Mouse (Mus musculus): Measurements from ENCODE around the gene Dnmt3b. TPM values are rescaled to one million over a fixed set of nuclear protein-coding genes. Genes with fewer than 3 reads are reported as not detected.

Gene Dnmt3b
- polyA plus RNA-seq, 1 experiment from 2014 or later = 10.2 TPM

DNA sequence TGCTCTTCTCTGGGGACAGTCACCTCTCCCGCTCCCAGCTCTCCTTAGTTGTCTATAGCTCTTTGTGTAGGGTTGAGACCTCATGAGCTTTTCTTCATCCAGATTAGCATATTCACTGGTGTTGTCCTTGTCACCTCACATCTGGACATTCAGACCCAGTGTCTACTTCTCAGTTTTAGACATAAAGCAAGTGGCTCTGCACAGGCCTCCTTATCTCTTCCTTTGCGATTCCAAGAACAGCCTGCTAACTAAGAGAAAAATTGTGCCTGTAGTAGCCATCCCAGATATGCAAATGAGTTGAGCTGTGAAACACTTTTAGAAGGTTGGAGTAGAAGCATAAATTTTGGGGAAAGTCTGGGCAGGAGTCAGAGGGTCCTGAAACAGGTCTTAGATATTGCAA lies 75.2 kb downstream of the Dnmt3b start:
- H3K27ac ChIP-seq = no peak overlapping the region
- ATAC-seq (ENCODE audit: insufficient number of reproducible peaks, insufficient read depth, low FRiP score, low TSS enrichment, low read depth) = no peak
- H3K4me2 ChIP-seq = no peak overlapping the region
- no peaks in the 10 kb centered on the region for H3K27me3 ChIP-seq
- no peak overlapping the region for H3K9ac ChIP-seq
- no peaks in the 10 kb centered on the region for H3K36me3 ChIP-seq
- 95% methylated on average over 2 of the region's 2 CpGs for WGBS
- H3K4me3 ChIP-seq = no peak overlapping the region
- H3K4me1 ChIP-seq = no peaks in the 10 kb centered on the region
- no peaks in the 10 kb centered on the region for H3K9me3 ChIP-seq

DNA sequence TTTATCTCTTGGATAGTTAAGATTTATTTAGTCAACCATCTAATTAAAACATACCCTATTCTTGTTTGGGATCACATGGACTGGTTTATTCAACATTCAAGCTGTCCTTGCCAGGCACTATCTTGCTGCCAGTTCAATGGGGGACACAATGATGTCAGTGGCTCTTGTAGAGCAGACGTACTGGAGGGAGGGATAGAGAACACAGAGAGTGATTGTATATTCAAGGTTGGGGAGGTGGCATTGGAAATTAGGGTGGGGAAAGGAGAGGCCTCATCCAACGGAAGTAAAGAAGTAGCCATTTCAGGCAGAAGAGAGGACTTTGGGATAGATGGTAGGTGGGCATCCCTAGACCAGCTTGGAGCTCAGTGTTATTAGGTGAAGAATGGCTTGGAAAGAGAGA lies 75.6 kb downstream of the Dnmt3b start:
- Histone ChIP-seq H3K4me2 (no peak overlapping the region), H3K9ac (no peak overlapping the region), H3K36me3 (no peaks in the 10 kb centered on the region), H3K27ac (no peak overlapping the region), H3K4me1 (no peaks in the 10 kb centered on the region), H3K9me3 (no peaks in the 10 kb centered on the region), H3K4me3 (no peak overlapping the region), H3K27me3 (no peaks in the 10 kb centered on the region)
- ATAC-seq (ENCODE audit: insufficient number of reproducible peaks, insufficient read depth, low FRiP score, low TSS enrichment, low read depth) = no peak
- WGBS = 80% methylated on average over 2 of the region's 2 CpGs

DNA sequence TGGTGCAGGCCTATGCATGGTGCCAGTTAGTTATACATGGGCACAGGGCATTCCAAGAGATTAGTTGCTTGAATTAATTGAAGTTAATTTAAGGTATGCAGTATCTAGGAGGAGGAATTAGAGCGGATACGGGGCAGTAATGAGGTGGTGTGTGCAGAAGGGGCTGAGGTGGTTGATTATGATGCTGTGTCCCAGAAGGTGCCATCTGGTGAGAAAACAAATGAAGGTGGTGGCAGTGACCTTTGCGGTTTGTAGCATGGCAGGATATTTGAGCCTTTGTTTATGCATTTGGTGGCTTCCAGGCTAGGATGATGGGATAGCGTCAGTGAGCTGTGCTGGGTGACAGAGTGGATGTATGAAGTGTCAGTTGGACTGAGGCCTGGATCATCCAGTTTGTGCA lies 76.0 kb downstream of the Dnmt3b start:
- Histone ChIP-seq H3K27ac (no peak overlapping the region), H3K27me3 (no peaks in the 10 kb centered on the region), H3K36me3 (no peaks in the 10 kb centered on the region), H3K9me3 (no peaks in the 10 kb centered on the region), H3K9ac (no peak overlapping the region), H3K4me3 (no peak overlapping the region), H3K4me2 (no peak overlapping the region), H3K4me1 (no peaks in the 10 kb centered on the region)
- ATAC-seq (ENCODE audit: insufficient number of reproducible peaks, insufficient read depth, low FRiP score, low TSS enrichment, low read depth) = no peak
- WGBS = 87% methylated on average over 4 of the region's 4 CpGs

- no peak for ATAC-seq (ENCODE audit: insufficient number of reproducible peaks, insufficient read depth, low FRiP score, low TSS enrichment, low read depth)
- H3K9ac ChIP-seq = no peak overlapping the region
These were observed 84.8 kb downstream of the Dnmt3b start for GRCm38 (mm10) chr2:153734033-153734432.

More at GRCm38 (mm10) chr2:153734033-153734432, 84.8 kb downstream of the Dnmt3b start:
- Histone ChIP-seq H3K4me3 (no peak overlapping the region), H3K4me1 (no peaks in the 10 kb centered on the region), H3K27me3 (no peaks in the 10 kb centered on the region), H3K4me2 (no peak overlapping the region), H3K9me3 (no peaks in the 10 kb centered on the region), H3K27ac (no peak overlapping the region), H3K36me3 (no peaks in the 10 kb centered on the region)
- 79% methylated on average over 4 of the region's 4 CpGs for WGBS

Other genes starting within 250 kb of the Dnmt3b start
- gene 4930404H24Rik, start 156.7 kb upstream of the Dnmt3b start, polyA plus RNA-seq (2015; fragmentation: Nextera tagmentation; extraction: Ambion mirVana) = not detected in 2 replicates
- gene Nol4l, start 119.5 kb upstream of the Dnmt3b start, polyA plus RNA-seq (2015; fragmentation: Nextera tagmentation; extraction: Ambion mirVana) = 12.4 and 16.0 TPM in 2 replicates
- 74.6 and 82.1 TPM in 2 replicates for gene Commd7, start 16.7 kb upstream of the Dnmt3b start, polyA plus RNA-seq (2015; fragmentation: Nextera tagmentation; extraction: Ambion mirVana)
- gene Dnmt3c, start 47.2 kb downstream of the Dnmt3b start, polyA plus RNA-seq (2015; fragmentation: Nextera tagmentation; extraction: Ambion mirVana) = not detected in 2 replicates
- 225 and 230 TPM in 2 replicates for gene Mapre1, start 91.8 kb downstream of the Dnmt3b start, polyA plus RNA-seq (2015; fragmentation: Nextera tagmentation; extraction: Ambion mirVana)
- gene Efcab8, start 130.5 kb downstream of the Dnmt3b start, polyA plus RNA-seq (2015; fragmentation: Nextera tagmentation; extraction: Ambion mirVana) = not detected in 2 replicates
- gene Sun5, start 221.6 kb downstream of the Dnmt3b start, polyA plus RNA-seq (2015; fragmentation: Nextera tagmentation; extraction: Ambion mirVana) = not detected in 2 replicates
- not detected in 2 replicates for gene Bpifb2, start 225.6 kb downstream of the Dnmt3b start, polyA plus RNA-seq (2015; fragmentation: Nextera tagmentation; extraction: Ambion mirVana)

All from embryonic facial prominence, embryonic 13.5 days (tissue).